Mouse (Mus musculus) gastrocnemius, postnatal 4 days (tissue): Measurements from ENCODE around the gene Ppp1r15b. TPM values are rescaled to one million over a fixed set of nuclear protein-coding genes. Genes with fewer than 3 reads are reported as not detected.

ENCODE experiments used
- DNase-seq, 2 experiments: peaks; one replicate each; pipeline ENCODE4 v3.0.0; 2021 to 2022; ENCODE audit warnings: low spot score in 2 of 2, mixed read lengths in 2 of 2
- total RNA-seq, 2 experiments: library from RNA; stranded (reverse); gene quantifications; 2 replicates each; pipeline ENCODE4 v1.2.3; 2021

Gene Ppp1r15b
- total RNA-seq, 2 experiments from 2014 or later = 46.0 to 49.1 TPM

- DNase-seq = no peak
These were observed 24.3 kb downstream of the Ppp1r15b start for GRCm38 (mm10) chr1:133155270-133155669.

DNA sequence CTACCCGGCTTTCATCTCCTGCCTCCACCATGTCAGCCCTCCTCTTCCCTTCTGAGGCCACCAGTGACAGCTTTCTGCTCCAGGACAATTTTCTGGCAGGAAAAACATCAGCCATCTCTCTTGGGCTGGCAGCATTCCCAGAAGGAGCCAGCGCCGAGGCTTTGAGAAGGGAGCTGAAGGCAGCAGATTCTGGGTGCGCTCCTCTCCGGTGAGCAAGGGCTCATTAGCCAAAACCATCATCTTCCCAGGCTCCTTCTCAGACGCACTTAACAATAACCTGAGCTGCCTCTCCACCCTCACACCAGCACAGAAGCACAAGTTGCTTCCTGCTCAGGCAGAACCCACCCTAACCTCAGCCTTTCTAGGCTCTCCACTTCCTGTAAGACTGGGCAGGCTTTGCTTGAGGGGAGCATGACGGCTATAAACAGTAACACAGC is 28.2 kb downstream of the Ppp1r15b start:
- DNase-seq = no peak

DNA sequence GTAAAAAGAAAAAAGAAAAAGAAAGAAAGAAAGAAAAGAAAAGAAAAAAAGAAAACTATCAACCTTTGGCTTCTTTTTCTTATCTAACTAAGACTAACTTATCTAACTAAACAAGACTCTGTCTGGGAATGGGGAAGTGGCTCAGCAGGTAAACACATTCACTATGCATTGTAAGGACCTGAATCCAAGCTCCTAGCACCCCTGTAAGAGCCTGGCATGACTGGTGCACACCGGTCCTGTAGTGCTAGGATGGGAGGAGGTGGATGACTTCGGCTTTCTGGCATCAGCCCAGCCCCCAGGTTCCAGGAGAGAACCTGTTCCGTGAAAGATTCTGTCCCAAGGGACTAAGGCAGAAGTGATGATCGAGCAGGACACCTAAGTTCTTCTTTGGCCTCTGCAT is 30.6 kb downstream of the Ppp1r15b start:
- DNase-seq = no peak

- DNase-seq = no peak
These were observed 31.1 kb downstream of the Ppp1r15b start for GRCm38 (mm10) chr1:133162046-133162445.

GRCm38 (mm10) chr1:133162981-133163380 is 32.0 kb downstream of the Ppp1r15b start:
- no peak for DNase-seq

DNA sequence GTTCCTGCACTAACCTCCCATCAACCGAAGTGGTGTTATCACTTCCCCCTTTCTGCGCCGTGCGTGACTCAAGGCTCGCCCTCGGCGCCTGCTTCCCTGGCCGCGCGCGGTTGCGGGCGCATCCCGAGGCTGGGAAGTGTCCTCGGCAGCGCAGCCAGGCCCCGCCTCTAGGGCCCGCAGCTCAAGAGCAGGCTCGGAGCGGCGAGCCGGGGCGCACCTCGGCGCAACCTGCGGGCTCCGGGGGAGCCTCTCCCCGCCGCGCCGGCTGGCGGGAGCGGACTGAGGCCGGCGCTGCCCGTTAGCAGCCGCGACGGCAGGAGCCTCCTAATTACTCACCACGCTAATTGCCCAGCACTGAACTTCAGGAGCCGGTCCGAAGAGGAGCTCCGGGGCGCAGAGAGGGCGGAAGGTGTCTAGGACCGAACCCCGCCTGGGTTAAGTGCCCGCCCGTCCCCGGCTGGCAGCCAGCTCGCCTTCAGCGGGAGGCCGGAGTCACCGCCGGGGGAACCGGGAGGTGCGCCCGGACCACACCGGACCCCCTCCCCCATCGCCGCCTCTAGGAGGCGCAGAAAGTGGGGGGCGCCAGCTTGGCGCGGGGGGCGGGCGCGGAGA is 33.0 kb downstream of the Ppp1r15b start, which contains the start of gene Plekha6:
Gene Plekha6, plus strand, starts transcription at position 391 of the 612 bp plus-strand sequence.
- DNase-seq = no peak

- no peak for DNase-seq
These were observed 33.7 kb downstream of the Ppp1r15b start for GRCm38 (mm10) chr1:133164591-133165011.

GRCm38 (mm10) chr1:133165111-133165510 is 34.2 kb downstream of the Ppp1r15b start:
- no peak for DNase-seq

DNA sequence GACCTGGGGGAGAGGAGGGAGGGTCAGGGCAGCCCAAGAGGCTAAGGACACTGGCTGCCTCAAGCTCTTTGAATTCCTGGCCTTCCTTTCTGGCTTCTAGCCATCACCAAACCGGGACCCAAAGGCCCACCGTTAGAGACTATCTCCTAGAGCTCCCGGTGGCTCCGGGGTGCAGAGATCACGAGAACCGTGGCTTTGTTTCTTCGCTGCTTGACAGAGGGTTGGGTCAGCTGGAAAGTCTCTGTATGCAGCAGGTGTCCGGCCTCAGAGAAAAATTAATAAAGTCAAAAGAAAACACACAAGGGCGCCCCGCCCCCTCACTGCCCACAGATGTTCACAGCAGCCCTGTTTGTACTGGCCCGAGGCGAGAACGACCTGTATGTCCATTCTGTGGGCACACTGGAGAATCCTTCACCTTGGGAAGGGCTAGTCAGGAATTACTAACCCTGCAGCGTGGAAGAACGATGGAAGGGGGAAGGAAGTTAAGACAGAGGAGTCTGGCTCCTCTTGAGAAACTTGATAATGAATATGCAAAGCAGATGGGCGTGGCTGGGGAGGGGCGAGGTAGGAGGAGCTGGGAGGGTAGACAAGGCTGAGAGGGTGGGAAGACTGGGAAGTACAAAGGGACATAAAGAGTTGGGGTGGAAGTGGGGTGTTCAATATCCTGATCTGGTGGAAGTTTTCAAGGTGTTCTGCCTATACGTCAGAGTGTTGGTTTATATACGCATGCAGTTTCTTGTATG is 37.5 kb downstream of the Ppp1r15b start:
- no peak for DNase-seq

DNA sequence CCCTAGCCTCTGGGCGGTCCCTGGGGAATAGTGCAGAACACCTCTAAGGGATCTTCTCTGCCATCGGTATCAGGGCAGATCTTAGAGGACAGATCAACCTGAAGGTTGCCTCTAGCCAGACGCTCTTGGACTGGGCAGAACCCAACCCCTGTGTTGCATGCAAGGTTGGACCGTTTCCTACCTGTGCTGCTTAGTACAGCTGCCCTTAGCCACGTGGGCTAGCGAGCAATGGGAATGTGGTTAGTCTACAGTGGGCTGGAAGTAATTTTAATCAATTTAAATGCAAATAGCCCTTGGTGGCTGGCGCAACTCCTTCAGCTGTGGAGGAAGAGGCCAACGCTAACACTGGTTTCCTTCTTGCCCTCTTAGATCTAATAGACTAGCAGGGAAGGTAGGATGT is 39.3 kb downstream of the Ppp1r15b start:
- DNase-seq = no peak

DNA sequence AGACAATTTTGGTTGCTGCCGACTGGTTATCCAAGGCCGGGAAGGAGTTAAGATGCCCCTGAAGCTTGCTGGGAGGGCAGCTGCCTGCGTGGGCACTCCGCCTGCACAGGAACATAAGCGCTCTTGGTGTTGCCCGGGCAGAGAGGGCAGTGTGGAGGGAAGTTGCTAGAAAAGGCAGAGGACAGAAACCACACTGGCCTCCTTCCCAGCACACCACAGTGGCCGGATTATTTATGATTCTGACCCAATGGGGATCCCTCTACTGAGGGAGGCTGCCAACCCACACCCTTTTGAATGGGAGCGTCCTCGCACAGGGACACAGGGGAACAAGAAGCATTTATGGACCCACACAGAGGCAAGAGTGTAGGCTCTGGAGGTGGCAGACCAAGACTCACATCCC is 40.4 kb downstream of the Ppp1r15b start:
- no peak for DNase-seq

- no peak for DNase-seq
These were observed 44.2 kb downstream of the Ppp1r15b start for GRCm38 (mm10) chr1:133175150-133175549.

GRCm38 (mm10) chr1:133177480-133178172 is 46.7 kb downstream of the Ppp1r15b start:
- peak in 1 of 2 experiments; percentile 53 for DNase-seq

GRCm38 (mm10) chr1:133178732-133179440 is 47.9 kb downstream of the Ppp1r15b start:
- no peak for DNase-seq

GRCm38 (mm10) chr1:133181072-133182015 is 50.4 kb downstream of the Ppp1r15b start:
- peak; percentile 50 to 69 for DNase-seq

- DNase-seq = peak in 1 of 2 experiments; percentile 22
These were observed 51.2 kb downstream of the Ppp1r15b start for GRCm38 (mm10) chr1:133182016-133182705.

DNA sequence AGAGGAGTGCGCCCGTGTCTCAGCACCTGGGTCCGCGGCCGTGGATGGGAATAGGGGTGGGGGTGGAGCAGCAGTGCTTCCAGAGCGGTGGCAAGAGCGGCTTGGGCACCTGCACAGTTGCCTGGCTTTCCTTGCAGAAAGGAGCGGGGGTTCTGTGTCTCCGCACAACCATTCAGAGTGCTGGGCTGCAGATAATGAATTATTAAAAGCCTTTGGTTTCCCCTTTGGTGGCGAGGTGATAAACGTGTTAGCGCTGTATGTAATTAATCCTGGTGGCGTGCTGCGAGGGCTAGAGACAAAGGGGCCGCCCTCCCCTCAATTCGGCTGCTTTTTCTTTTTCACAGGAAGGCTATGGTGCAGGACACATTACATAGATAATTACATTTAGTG is 51.8 kb downstream of the Ppp1r15b start:
- no peak for DNase-seq

GRCm38 (mm10) chr1:133183141-133183925 is 52.4 kb downstream of the Ppp1r15b start:
- DNase-seq = no peak
